Mouse (Mus musculus) heart, embryonic 16.5 days (tissue): ENCODE measurements around the gene Rnaseh2c. TPM values are rescaled to one million over a fixed set of nuclear protein-coding genes. Genes with fewer than 3 reads are reported as not detected.
A peak's percentile ranks its signal among the peaks of the same experiment; 100 is the strongest.

ENCODE experiments used
- ATAC-seq: fragments of 200-750 bp; cut with Nextera tagmentation; replicated peaks from 2 replicates; pipeline ENCODE4 v1.8.0; 2017; ENCODE audit warnings: moderate number of reproducible peaks; ENCODE audit not compliant: insufficient read depth, low FRiP score; ENCODE audit errors: extremely low read depth
- H3K27ac ChIP-seq: fragments of 300-500 bp; sonication (generic); 2 replicates; pipeline ENCODE4 v1.5.1; 2014; ENCODE audit warnings: mild to moderate bottlenecking, low read length, control low read depth, moderate library complexity
- H3K27me3 ChIP-seq: fragments of 300-500 bp; sonication (generic); 2 replicates; pipeline ENCODE4 v1.6.1; 2014; ENCODE audit warnings: low read length, mixed read lengths; ENCODE audit not compliant: control insufficient read depth, insufficient read depth
- H3K36me3 ChIP-seq: fragments of 300-500 bp; sonication (generic); 2 replicates; pipeline ENCODE4 v1.6.1; 2014; ENCODE audit not compliant: control insufficient read depth, insufficient read depth
- H3K4me1 ChIP-seq: fragments of 300-500 bp; sonication (generic); 2 replicates; pipeline ENCODE4 v1.6.1; 2014; ENCODE audit warnings: low read length, mixed read lengths; ENCODE audit not compliant: control insufficient read depth, insufficient read depth
- H3K4me2 ChIP-seq: fragments of 300-500 bp; sonication (generic); 2 replicates; pipeline ENCODE4 v1.6.1; 2014; ENCODE audit warnings: low read depth, mild to moderate bottlenecking, control low read depth, low read length
- H3K4me3 ChIP-seq: fragments of 300-500 bp; sonication (generic); 2 replicates; pipeline ENCODE4 v1.5.1; 2014; ENCODE audit warnings: mild to moderate bottlenecking, control low read depth, low read length
- H3K9ac ChIP-seq: fragments of 300-500 bp; sonication (generic); 2 replicates; pipeline ENCODE4 v1.6.1; 2014; ENCODE audit warnings: low read length, control low read depth
- H3K9me3 ChIP-seq: fragments of 300-500 bp; sonication (generic); replicated peaks from 2 replicates; pipeline ENCODE4 v1.6.1; 2016; ENCODE audit warnings: low read length; ENCODE audit not compliant: control insufficient read depth
- WGBS: fragments of 180-500 bp; shearing (Covaris S2); extraction: QIAGEN DNeasy Blood & Tissue Kit; methylation state at CpG from one replicate; pipeline ENCODE4 v1.1.7; 2014; 5-methylcytosine and 5-hydroxymethylcytosine counted together
- polyA plus RNA-seq: library from polyadenylated mRNA; unstranded; fragments of >200 nt; fragmentation: Nextera tagmentation; extraction: Ambion mirVana; gene quantifications from 2 replicates; pipeline ENCODE4 v1.2.1, GENCODE M21; 2015

Rnaseh2c gene
- polyA plus RNA-seq, 1 experiment from 2014 or later, result 76.7 TPM

DNA sequence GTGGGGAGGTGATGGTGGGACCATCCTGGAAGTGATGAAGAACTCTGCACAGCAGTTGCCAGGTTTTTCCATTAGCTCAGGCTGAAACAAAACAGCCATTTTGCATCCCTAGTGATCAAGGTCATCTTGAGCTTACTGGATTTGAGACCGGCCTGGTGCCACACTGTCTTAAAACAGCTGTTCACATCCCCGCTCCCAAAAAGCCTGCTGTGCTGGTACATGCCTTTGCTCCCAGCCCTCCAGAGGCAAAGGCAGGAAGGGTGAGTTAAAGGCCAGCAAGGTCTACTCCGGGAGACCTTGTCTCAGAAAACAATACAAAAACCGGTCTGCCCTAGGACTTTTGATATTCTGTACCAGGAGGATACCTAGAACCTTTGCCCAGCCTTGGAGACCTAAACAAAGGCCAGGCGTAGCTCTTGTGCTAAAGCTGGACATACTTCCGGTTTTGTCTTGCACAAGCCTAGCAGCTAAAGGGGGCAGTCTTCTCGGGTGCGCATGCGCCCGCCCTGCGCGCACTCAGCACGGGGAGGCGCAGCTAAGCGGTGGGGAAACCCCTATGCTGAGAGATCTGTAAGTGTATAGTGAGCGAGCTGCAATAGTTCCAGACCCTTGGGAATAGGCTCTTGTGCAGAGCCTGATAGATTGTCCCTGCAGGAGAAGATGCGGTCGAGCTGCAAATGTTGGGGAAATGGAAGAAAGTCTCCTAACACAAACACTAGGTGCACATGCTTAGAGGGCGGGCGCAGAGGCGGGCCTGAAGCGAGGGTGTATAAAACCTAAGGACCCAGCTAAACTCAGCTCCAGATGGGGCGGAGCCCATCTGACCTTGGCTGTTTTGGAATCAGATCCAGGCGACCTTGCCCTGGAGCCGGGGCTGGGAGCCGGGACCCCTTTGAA, 47.0 kb downstream of the Rnaseh2c start:
- H3K27me3 ChIP-seq, result no peaks in the 10 kb centered on the region
- H3K4me1 ChIP-seq, result peaks cover 16% of the 10 kb centered on the region
- ATAC-seq, result peak; percentile 91
- H3K36me3 ChIP-seq, result peaks cover 37% of the 10 kb centered on the region
- peak overlapping the region; percentile 69 for H3K4me2 ChIP-seq
- H3K4me3 ChIP-seq, result peak overlapping the region; percentile 40
- H3K9me3 ChIP-seq, result no peaks in the 10 kb centered on the region
- WGBS, result 9% methylated on average over 26 of the region's 26 CpGs
- peak overlapping the region; percentile 61 for H3K9ac ChIP-seq
- H3K27ac ChIP-seq, result peak overlapping the region; percentile 85

DNA sequence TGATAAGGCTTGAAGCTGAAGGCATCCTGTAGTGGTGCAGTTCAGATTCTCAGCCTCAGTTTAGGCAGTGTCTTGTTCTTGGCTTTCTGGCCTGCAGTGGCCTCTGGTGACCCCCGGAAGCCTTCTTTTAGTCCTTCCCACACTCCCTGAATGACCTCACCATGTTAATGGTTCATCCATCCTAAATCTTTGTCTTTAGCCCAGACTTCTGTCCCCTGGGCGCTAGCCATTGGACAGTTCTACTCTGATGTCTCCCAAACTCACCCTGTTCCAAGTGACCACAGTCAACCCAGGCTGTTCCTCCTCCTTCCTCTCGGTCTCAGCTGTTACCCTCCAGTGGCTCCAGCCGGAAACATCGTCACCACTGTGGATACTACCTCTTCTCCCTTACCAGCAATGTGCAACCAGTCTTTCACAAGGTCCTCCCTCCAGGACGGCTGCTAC, 47.6 kb downstream of the Rnaseh2c start:
- Histone ChIP-seq H3K9me3 (no peaks in the 10 kb centered on the region), H3K4me1 (peaks cover 21% of the 10 kb centered on the region)

DNA sequence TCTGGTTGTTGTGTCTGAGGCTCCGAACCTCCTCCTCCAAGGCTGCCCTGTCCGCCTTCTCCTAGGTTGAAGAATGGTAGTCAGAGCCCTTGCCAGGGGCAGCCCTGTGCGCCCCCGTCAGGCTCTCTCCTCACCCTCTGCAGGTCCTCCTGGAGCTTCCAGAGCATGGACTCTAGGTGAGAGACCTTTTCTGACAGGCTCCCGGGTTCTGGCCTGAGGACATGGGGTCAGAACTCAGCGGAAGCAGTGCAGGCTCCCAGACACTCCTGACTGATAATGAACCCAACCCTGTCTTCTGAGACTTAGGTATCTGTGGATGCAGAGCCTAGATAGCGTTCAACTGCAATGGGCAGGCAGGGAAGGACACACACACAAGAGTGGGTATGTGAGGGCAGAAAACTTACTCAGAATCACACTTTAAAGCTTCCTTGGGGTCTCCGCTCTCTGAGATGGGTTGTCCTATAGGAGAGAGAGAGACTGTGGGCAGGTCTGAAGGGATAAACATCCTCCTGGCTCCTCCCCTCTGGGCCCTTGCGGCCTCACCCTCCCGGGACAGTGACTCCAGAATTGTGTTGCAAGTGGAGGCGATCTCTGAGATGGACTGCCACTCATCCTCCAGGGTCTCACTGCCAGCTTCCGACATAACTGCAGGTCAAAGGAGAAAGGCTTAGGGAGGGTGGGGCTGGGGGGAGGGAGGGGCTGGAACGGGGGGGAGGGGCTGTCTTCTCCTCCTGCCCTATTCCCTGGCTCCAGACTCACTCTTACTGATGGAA, 50.0 kb downstream of the Rnaseh2c start:
- Histone ChIP-seq H3K4me2 (no peak overlapping the region), H3K27me3 (peaks cover 9% of the 10 kb centered on the region; the same call in 1 of the 2 replicates), H3K9me3 (no peaks in the 10 kb centered on the region), H3K9ac (no peak overlapping the region), H3K4me1 (peaks cover 21% of the 10 kb centered on the region), H3K27ac (no peak overlapping the region), H3K36me3 (peaks cover 22% of the 10 kb centered on the region), H3K4me3 (no peak overlapping the region)
- ATAC-seq, result no peak
- WGBS, result 66% methylated on average over 13 of the region's 13 CpGs

More for the DNA sequence above, 47.6 kb downstream of the Rnaseh2c start:
- Histone ChIP-seq H3K27ac (peak overlapping the region; percentile 85), H3K4me2 (peak overlapping the region; percentile 69), H3K4me3 (peak overlapping the region; percentile 40), H3K36me3 (peaks cover 33% of the 10 kb centered on the region), H3K27me3 (peaks cover 3% of the 10 kb centered on the region; the same call in 1 of the 2 replicates), H3K9ac (peak overlapping the region; percentile 61)
- peak; percentile 12 for ATAC-seq
- 54% methylated on average over 6 of the region's 6 CpGs for WGBS

DNA sequence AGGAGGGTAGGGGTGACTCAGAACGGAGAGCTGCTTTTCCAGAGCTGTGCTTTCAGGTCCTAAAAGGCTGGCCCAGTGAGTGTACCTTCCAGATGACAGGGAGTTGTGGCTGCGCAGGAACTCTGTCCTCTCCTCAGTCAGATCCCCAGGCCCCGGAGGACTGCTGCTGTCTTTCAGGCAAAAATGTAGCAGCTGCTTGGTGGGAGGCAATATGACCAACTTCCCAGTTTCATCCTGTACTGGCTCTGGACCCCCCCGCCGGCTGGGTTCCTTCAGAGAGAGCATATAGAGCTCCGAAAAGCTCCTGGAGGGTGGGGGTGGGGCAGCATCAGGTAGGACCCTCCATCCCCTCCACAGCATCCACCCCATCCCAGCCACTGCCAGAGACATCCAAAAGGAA, 50.9 kb downstream of the Rnaseh2c start:
- peaks cover 14% of the 10 kb centered on the region for H3K36me3 ChIP-seq
- peaks cover 21% of the 10 kb centered on the region for H3K4me1 ChIP-seq

DNA sequence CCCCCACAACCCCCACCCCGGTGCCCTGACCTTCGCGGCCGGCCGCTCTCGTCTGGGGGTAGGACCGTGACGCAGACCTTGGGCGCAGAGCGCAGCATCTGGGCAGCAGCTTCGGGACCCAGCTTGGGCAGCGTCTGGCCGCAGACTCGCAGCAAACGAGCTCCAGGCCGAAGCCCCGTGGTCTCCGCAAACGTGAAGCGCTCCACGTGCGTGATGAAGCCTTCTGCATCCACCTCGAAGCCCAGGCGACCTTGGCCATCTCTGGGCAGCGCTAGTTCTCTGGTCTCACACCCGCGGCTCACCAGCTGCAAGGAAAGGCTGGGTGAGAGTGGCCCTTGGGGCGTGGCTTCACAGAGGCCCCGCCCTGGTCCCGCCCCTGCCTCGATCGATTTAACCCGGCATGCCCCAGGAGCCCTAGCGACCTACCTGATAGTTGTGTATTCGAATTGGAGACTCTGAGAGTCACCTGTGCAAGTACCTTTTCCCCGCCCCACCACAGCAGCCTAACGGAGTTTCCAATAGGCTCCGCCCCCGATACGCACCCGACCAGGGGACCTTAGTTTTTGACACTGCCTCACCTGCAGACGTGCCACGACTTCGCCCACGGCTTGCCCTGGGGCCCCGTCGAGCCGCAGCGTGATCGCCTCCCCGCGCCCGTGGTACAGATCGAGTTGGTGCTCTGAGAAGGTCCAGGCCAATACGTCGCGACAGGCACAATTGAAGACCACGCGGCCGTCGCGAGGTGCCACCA, 52.5 kb downstream of the Rnaseh2c start:
- H3K9me3 ChIP-seq, result no peaks in the 10 kb centered on the region
- WGBS, result 30% methylated on average over 62 of the region's 62 CpGs
- peaks cover 10% of the 10 kb centered on the region for H3K4me1 ChIP-seq
- peak overlapping the region; percentile 50 for H3K9ac ChIP-seq
- no peak for ATAC-seq
- H3K4me3 ChIP-seq, result peak overlapping the region; percentile 48
- H3K4me2 ChIP-seq, result peak overlapping the region; percentile 74
- peaks cover 11% of the 10 kb centered on the region for H3K36me3 ChIP-seq
- no peak overlapping the region for H3K27ac ChIP-seq
- H3K27me3 ChIP-seq, result peaks cover 9% of the 10 kb centered on the region; the same call in 1 of the 2 replicates

More for the DNA sequence above, 50.9 kb downstream of the Rnaseh2c start:
- Histone ChIP-seq H3K4me2 (no peak overlapping the region), H3K27me3 (peaks cover 9% of the 10 kb centered on the region; the same call in 1 of the 2 replicates), H3K9ac (no peak overlapping the region), H3K27ac (no peak overlapping the region), H3K4me3 (no peak overlapping the region), H3K9me3 (no peaks in the 10 kb centered on the region)
- ATAC-seq, result no peak
- 85% methylated on average over 6 of the region's 6 CpGs for WGBS

DNA sequence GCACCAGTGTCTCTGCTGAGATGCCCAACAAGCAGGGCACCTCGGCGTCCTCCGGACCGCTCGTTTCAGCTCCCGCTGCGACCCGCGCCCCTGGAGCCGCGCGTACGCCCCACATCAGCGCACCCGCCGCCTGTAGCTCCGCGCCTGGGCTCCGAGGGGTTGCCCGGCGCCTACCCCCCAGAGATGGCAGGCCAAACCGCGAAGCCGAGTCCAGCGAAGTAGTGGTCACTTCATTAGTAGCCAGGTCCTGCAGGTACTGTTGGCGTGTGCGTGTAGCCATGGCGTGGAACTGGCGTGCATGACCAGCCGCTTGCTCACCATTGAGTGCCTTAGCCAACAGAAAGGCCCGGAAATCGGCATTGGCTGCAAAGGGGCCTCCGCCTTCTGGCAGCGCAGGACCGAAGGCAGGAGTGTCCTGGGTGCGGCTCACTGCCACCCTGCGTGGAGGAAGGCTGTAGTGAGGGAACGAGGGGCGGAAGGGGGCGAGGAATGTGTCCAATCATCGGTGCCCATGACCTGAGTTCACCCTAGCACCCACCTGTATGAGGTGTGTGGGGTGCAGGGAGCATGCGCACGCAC, 53.1 kb downstream of the Rnaseh2c start:
- 34% methylated on average over 43 of the region's 43 CpGs for WGBS
- Histone ChIP-seq H3K4me1 (peaks cover 5% of the 10 kb centered on the region), H3K9me3 (no peaks in the 10 kb centered on the region), H3K27me3 (peaks cover 9% of the 10 kb centered on the region; the same call in 1 of the 2 replicates), H3K4me2 (peak overlapping the region; percentile 74), H3K9ac (peak overlapping the region; percentile 38; the same call in 1 of the 2 replicates), H3K27ac (no peak overlapping the region), H3K4me3 (peak overlapping the region; percentile 48), H3K36me3 (peaks cover 11% of the 10 kb centered on the region)
- no peak for ATAC-seq

Other genes starting within 250 kb of the Rnaseh2c start
- gene Eif1ad, start 235.1 kb upstream of the Rnaseh2c start, polyA plus RNA-seq, result 44.5 and 45.2 TPM in 2 replicates
- gene Banf1, start 234.7 kb upstream of the Rnaseh2c start, polyA plus RNA-seq, result 441 and 465 TPM in 2 replicates
- gene Sart1, start 213.2 kb upstream of the Rnaseh2c start, polyA plus RNA-seq, result 49.6 and 54.7 TPM in 2 replicates
- gene Tsga10ip, start 199.3 kb upstream of the Rnaseh2c start, polyA plus RNA-seq, result 1.6 and 2.1 TPM in 2 replicates
- 219 and 232 TPM in 2 replicates for gene Drap1, start 176.9 kb upstream of the Rnaseh2c start, polyA plus RNA-seq
- 34.6 and 41.8 TPM in 2 replicates for gene AI837181, start 176.7 kb upstream of the Rnaseh2c start, polyA plus RNA-seq
- 0.16 TPM in 1 of 2 replicates, not detected in the other for gene Fosl1, start 154.3 kb upstream of the Rnaseh2c start, polyA plus RNA-seq
- 7.6 and 8.0 TPM in 2 replicates for gene Ccdc85b, start 144.0 kb upstream of the Rnaseh2c start, polyA plus RNA-seq
- 108 TPM in 2 replicates for gene Fibp, start 141.3 kb upstream of the Rnaseh2c start, polyA plus RNA-seq
- 3.1 and 7.4 TPM in 2 replicates for gene Ctsw, start 133.4 kb upstream of the Rnaseh2c start, polyA plus RNA-seq
- 62.7 and 76.1 TPM in 2 replicates for gene Efemp2, start 127.9 kb upstream of the Rnaseh2c start, polyA plus RNA-seq
- 50.1 and 52.9 TPM in 2 replicates for gene Mus81, start 113.5 kb upstream of the Rnaseh2c start, polyA plus RNA-seq
- 1,696 and 1,829 TPM in 2 replicates for gene Cfl1, start 111.4 kb upstream of the Rnaseh2c start, polyA plus RNA-seq
- gene 1700020D05Rik, start 98.1 kb upstream of the Rnaseh2c start, polyA plus RNA-seq, result not detected in 2 replicates
- gene Snx32, start 91.3 kb upstream of the Rnaseh2c start, polyA plus RNA-seq, result 17.2 and 18.3 TPM in 2 replicates
- 0.54 and 0.61 TPM in 2 replicates for gene Ovol1, start 41.2 kb upstream of the Rnaseh2c start, polyA plus RNA-seq
- gene Ap5b1, start 33.8 kb upstream of the Rnaseh2c start, polyA plus RNA-seq, result 3.8 and 4.0 TPM in 2 replicates
- gene Kat5, start 8.4 kb downstream of the Rnaseh2c start, polyA plus RNA-seq, result 30.3 and 31.8 TPM in 2 replicates
- gene Rela, start 35.6 kb downstream of the Rnaseh2c start, polyA plus RNA-seq, result 37.7 and 38.2 TPM in 2 replicates
- gene Sipa1, start 61.8 kb downstream of the Rnaseh2c start, polyA plus RNA-seq, result 23.5 and 24.9 TPM in 2 replicates
- gene Map3k11, start 86.9 kb downstream of the Rnaseh2c start, polyA plus RNA-seq, result 24.4 and 26.8 TPM in 2 replicates
- 11.5 and 13.4 TPM in 2 replicates for gene Pcnx3, start 87.0 kb downstream of the Rnaseh2c start, polyA plus RNA-seq
- 0.18 and 0.24 TPM in 2 replicates for gene Kcnk7, start 102.5 kb downstream of the Rnaseh2c start, polyA plus RNA-seq
- 92.3 and 97.5 TPM in 2 replicates for gene Ehbp1l1, start 124.4 kb downstream of the Rnaseh2c start, polyA plus RNA-seq
- 68.6 and 72.3 TPM in 2 replicates for gene Fam89b, start 127.8 kb downstream of the Rnaseh2c start, polyA plus RNA-seq
- 27.3 and 31.5 TPM in 2 replicates for gene Ltbp3, start 139.0 kb downstream of the Rnaseh2c start, polyA plus RNA-seq
- 62.1 and 66.6 TPM in 2 replicates for gene Scyl1, start 169.5 kb downstream of the Rnaseh2c start, polyA plus RNA-seq